Mouse (Mus musculus): ENCODE data around the gene Spns2. TPM values are rescaled to one million over a fixed set of nuclear protein-coding genes. Genes with fewer than 3 reads are reported as not detected.

Gene Spns2
- polyA plus RNA-seq, 1 experiment from 2014 or later: 8.5 TPM

GRCm38 (mm10) chr11:72501426-72502002, 11.8 kb upstream of the Spns2 start:
- Histone ChIP-seq H3K36me3 (ENCODE audit: insufficient read depth) (no peaks in the 10 kb centered on the region), H3K27me3 (ENCODE audit: insufficient read depth, low read length) (no peaks in the 10 kb centered on the region), H3K27ac (ENCODE audit: low read depth) (no peak overlapping the region), H3K4me1 (ENCODE audit: insufficient read depth) (no peaks in the 10 kb centered on the region), H3K9me3 (ENCODE audit: low read depth, low read length) (no peaks in the 10 kb centered on the region), H3K4me3 (ENCODE audit: low read depth, low read length) (no peak overlapping the region), H3K4me2 (no peak overlapping the region), H3K9ac (no peak overlapping the region)
- WGBS: 28% methylated on average over 5 of the region's 5 CpGs
- DNase-seq (no peak), ATAC-seq (ENCODE audit: insufficient read depth) (no peak)
- no peak for TF ChIP-seq CTCF (IDR thresholded peaks at IDR 0.05; ENCODE audit: low read depth)

GRCm38 (mm10) chr11:72500139-72500538, 10.4 kb upstream of the Spns2 start:
- DNase-seq (no peak), ATAC-seq (ENCODE audit: insufficient read depth) (no peak)
- Histone ChIP-seq H3K27me3 (ENCODE audit: insufficient read depth, low read length) (no peaks in the 10 kb centered on the region), H3K9me3 (ENCODE audit: low read depth, low read length) (no peaks in the 10 kb centered on the region), H3K4me3 (ENCODE audit: low read depth, low read length) (no peak overlapping the region), H3K27ac (ENCODE audit: low read depth) (no peak overlapping the region), H3K9ac (no peak overlapping the region), H3K4me1 (ENCODE audit: insufficient read depth) (no peaks in the 10 kb centered on the region), H3K36me3 (ENCODE audit: insufficient read depth) (no peaks in the 10 kb centered on the region), H3K4me2 (no peak overlapping the region)
- 81% methylated on average over 4 of the region's 4 CpGs for WGBS
- TF ChIP-seq CTCF (IDR thresholded peaks at IDR 0.05; ENCODE audit: low read depth): no peak

GRCm38 (mm10) chr11:72497367-72497766, 7.7 kb upstream of the Spns2 start:
- Histone ChIP-seq H3K27ac (ENCODE audit: low read depth) (no peak overlapping the region), H3K36me3 (ENCODE audit: insufficient read depth) (no peaks in the 10 kb centered on the region), H3K9ac (no peak overlapping the region), H3K4me1 (ENCODE audit: insufficient read depth) (no peaks in the 10 kb centered on the region), H3K27me3 (ENCODE audit: insufficient read depth, low read length) (no peaks in the 10 kb centered on the region), H3K4me3 (ENCODE audit: low read depth, low read length) (no peak overlapping the region), H3K4me2 (no peak overlapping the region), H3K9me3 (ENCODE audit: low read depth, low read length) (no peaks in the 10 kb centered on the region)
- ATAC-seq (ENCODE audit: insufficient read depth) (no peak), DNase-seq (no peak)
- no peak for TF ChIP-seq CTCF (IDR thresholded peaks at IDR 0.05; ENCODE audit: low read depth)
- 17% methylated on average over 4 of the region's 4 CpGs for WGBS

- H3K4me2 ChIP-seq: no peak overlapping the region
- H3K27ac ChIP-seq (ENCODE audit: low read depth): no peak overlapping the region
- WGBS: 41% methylated on average over 1 of the region's 1 CpGs
- DNase-seq: no peak
- no peak for TF ChIP-seq CTCF (IDR thresholded peaks at IDR 0.05; ENCODE audit: low read depth)
- H3K4me3 ChIP-seq (ENCODE audit: low read depth, low read length): no peak overlapping the region
- no peaks in the 10 kb centered on the region for H3K9me3 ChIP-seq (ENCODE audit: low read depth, low read length)
- H3K36me3 ChIP-seq (ENCODE audit: insufficient read depth): no peaks in the 10 kb centered on the region
- H3K9ac ChIP-seq: no peak overlapping the region
- H3K4me1 ChIP-seq (ENCODE audit: insufficient read depth): no peaks in the 10 kb centered on the region
- no peak for ATAC-seq (ENCODE audit: insufficient read depth)
- H3K27me3 ChIP-seq (ENCODE audit: insufficient read depth, low read length): no peaks in the 10 kb centered on the region
Measured at GRCm38 (mm10) chr11:72496775-72497174, 7.1 kb upstream of the Spns2 start.

GRCm38 (mm10) chr11:72496066-72496465, 6.4 kb upstream of the Spns2 start:
- TF ChIP-seq CTCF (IDR thresholded peaks at IDR 0.05; ENCODE audit: low read depth): no peak
- Histone ChIP-seq H3K27ac (ENCODE audit: low read depth) (no peak overlapping the region), H3K4me1 (ENCODE audit: insufficient read depth) (no peaks in the 10 kb centered on the region), H3K9ac (no peak overlapping the region), H3K9me3 (ENCODE audit: low read depth, low read length) (no peaks in the 10 kb centered on the region), H3K4me2 (no peak overlapping the region), H3K4me3 (ENCODE audit: low read depth, low read length) (no peak overlapping the region), H3K27me3 (ENCODE audit: insufficient read depth, low read length) (no peaks in the 10 kb centered on the region), H3K36me3 (ENCODE audit: insufficient read depth) (no peaks in the 10 kb centered on the region)
- ATAC-seq (ENCODE audit: insufficient read depth) (no peak), DNase-seq (no peak)
- WGBS: 56% methylated on average over 3 of the region's 3 CpGs

GRCm38 (mm10) chr11:72494046-72494988, 4.6 kb upstream of the Spns2 start:
- H3K9ac ChIP-seq: no peak overlapping the region
- peaks cover 5% of the 10 kb centered on the region; the same call in 1 of the 2 replicates for H3K27me3 ChIP-seq (ENCODE audit: insufficient read depth, low read length)
- H3K4me3 ChIP-seq (ENCODE audit: low read depth, low read length): no peak overlapping the region
- ATAC-seq (ENCODE audit: insufficient read depth) (no peak), DNase-seq (peak; percentile 81)
- no peaks in the 10 kb centered on the region for H3K9me3 ChIP-seq (ENCODE audit: low read depth, low read length)
- no peak for TF ChIP-seq CTCF (IDR thresholded peaks at IDR 0.05; ENCODE audit: low read depth)
- H3K27ac ChIP-seq (ENCODE audit: low read depth): no peak overlapping the region
- 49% methylated on average over 8 of the region's 8 CpGs for WGBS
- no peaks in the 10 kb centered on the region for H3K36me3 ChIP-seq (ENCODE audit: insufficient read depth)
- peaks cover 1% of the 10 kb centered on the region; the same call in 1 of the 2 replicates for H3K4me1 ChIP-seq (ENCODE audit: insufficient read depth)
- no peak overlapping the region for H3K4me2 ChIP-seq
